Mouse (Mus musculus): ENCODE measurements around the gene Rnf224. TPM values are rescaled to one million over a fixed set of nuclear protein-coding genes. Genes with fewer than 3 reads are reported as not detected.

Rnf224 gene
- total and polyA plus RNA-seq, 3 experiments: not detected

GRCm38 (mm10) chr2:25272515-25272914 is 35.9 kb upstream of the Rnf224 start:
- no peak overlapping the region for H3K27ac ChIP-seq (ENCODE audit: insufficient read depth, low read depth)
- H3K9me3 ChIP-seq (replicated peaks; ENCODE audit: low read length): no peaks in the 10 kb centered on the region
- dilution Hi-C loops (cut with MboI; ENCODE audit: extremely low pct_ligation_motif_present, extremely low pct_unique_long_range_greater_than_20kb, low sequenced_read_pairs) (no loop called here), in situ Hi-C loops (cut with MboI; ENCODE audit: low pct_ligation_motif_present, low pct_unique_long_range_greater_than_20kb, low sequenced_read_pairs) (loop anchor here (10.0 kb wide), 1 partner anchor 62 kb away; the partner anchor contains the start of gene Man1b1)
- H3K36me3 ChIP-seq (replicated peaks in 1 of 2; ENCODE audit: control insufficient read depth in 1 of 2, insufficient read depth in 1 of 2, low read length in 1 of 2): peaks cover 37 to 75% of the 10 kb centered on the region in 2 experiments
- TF ChIP-seq MAZ (IDR thresholded peaks at IDR 0.05; ENCODE audit: low read depth, low read length): no peak
- TF ChIP-seq USF1 (IDR thresholded peaks at IDR 0.05; ENCODE audit: low read depth, low read length): no peak
- no peak for TF ChIP-seq RAD21 (IDR thresholded peaks at IDR 0.05; ENCODE audit: low read depth, low read length)
- peak overlapping the region; percentile 39; the same call in 1 of the 2 replicates for H3K4me2 ChIP-seq (ENCODE audit: insufficient read depth, low read depth, poor library complexity, severe bottlenecking)
- H3K27me3 ChIP-seq (replicated peaks): no peaks in the 10 kb centered on the region
- peak overlapping the region; percentile 79 to 97 (median 91) for H3K4me3 ChIP-seq (replicated peaks in 1 of 3; ENCODE audit: low read depth in 2 of 3, low read length in 2 of 3, poor library complexity in 1 of 3)
- peak overlapping the region; percentile 68 for H3K9ac ChIP-seq (ENCODE audit: insufficient read depth, low read depth)
- peaks cover 6 to 47% of the 10 kb centered on the region in 2 experiments; a peak in 3 of 4 replicates for H3K4me1 ChIP-seq (ENCODE audit: control insufficient read depth in 1 of 2, insufficient read depth in 2 of 2)
- H3K79me2 ChIP-seq (replicated peaks; ENCODE audit: control insufficient read depth, extremely low read depth, insufficient read depth, poor library complexity, severe bottlenecking): peaks cover 19% of the 10 kb centered on the region
- DNase-seq (ENCODE audit: extremely low read depth): no peak

DNA sequence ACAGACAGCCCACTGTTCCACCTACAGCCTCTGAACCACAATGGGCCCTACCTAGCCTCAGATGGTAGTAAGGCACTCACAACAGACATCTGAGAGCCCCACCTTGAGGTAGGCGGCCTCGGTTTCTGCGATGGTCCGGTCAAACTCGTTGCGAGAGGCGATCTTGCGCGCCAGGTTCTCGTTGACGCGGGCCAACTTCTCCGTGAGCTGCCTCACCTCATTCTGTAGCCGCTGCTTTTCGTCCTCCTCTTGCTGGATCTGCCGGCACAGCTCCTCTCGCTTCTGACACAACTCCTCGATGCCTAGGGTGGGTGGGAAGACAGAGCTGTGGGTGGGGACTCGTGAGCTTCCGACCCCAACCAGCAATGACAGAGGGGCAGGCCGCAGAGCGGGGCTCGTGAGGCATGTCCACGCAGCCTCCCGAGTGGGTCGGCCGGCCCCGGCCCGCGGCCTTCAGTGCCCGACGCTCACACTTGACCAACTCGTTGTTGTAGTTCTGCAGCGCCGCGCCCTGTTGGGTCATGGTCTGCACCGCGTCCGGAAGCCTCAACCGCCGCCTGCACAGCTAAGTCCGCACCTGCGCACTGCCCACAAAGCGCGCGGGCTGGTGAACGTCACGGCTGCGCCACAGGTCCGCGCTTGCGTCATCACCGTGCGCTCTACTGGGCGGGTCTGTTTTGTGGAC is 35.4 kb upstream of the Rnf224 start, which contains the start of the genes Ssna1 and Anapc2:
Ssna1 (minus strand) TSS at position 612 of the 685 bp plus-strand sequence.
Anapc2 (plus strand) TSS at position 652 of the 685 bp plus-strand sequence.
- Histone ChIP-seq H3K4me2 (ENCODE audit: insufficient read depth, low read depth, poor library complexity, severe bottlenecking) (peak within 1 kb of the TSS; percentile 48), H3K9ac (ENCODE audit: insufficient read depth, low read depth) (peak within 1 kb of the TSS; percentile 80), H3K4me1 (ENCODE audit: control insufficient read depth in 1 of 2, insufficient read depth in 2 of 2) (peaks cover 12 to 52% of the 10 kb centered on the region in 2 experiments), H3K27ac (ENCODE audit: insufficient read depth, low read depth) (peak within 1 kb of the TSS; percentile 38; the same call in 1 of the 2 replicates), H3K9me3 (replicated peaks; ENCODE audit: low read length) (no peaks in the 10 kb centered on the region), H3K36me3 (replicated peaks in 1 of 2; ENCODE audit: control insufficient read depth in 1 of 2, insufficient read depth in 1 of 2, low read length in 1 of 2) (peaks cover 33 to 76% of the 10 kb centered on the region in 2 experiments), H3K4me3 (replicated peaks in 1 of 3; ENCODE audit: low read depth in 2 of 3, low read length in 2 of 3, poor library complexity in 1 of 3) (peak within 1 kb of the TSS; percentile 79 to 97 (median 91)), H3K79me2 (replicated peaks; ENCODE audit: control insufficient read depth, extremely low read depth, insufficient read depth, poor library complexity, severe bottlenecking) (peaks cover 19% of the 10 kb centered on the region), H3K27me3 (replicated peaks) (no peaks in the 10 kb centered on the region)
- dilution Hi-C loops (cut with MboI; ENCODE audit: extremely low pct_ligation_motif_present, extremely low pct_unique_long_range_greater_than_20kb, low sequenced_read_pairs) (no loop called here), in situ Hi-C loops (cut with MboI; ENCODE audit: low pct_ligation_motif_present, low pct_unique_long_range_greater_than_20kb, low sequenced_read_pairs) (loop anchor here (10.0 kb wide), 1 partner anchor 63 kb away; the partner anchor contains the start of gene Man1b1)
- DNase-seq (ENCODE audit: extremely low read depth): peak; percentile 95
- peak; percentile 32; the same call in 1 of the 2 replicates for TF ChIP-seq BHLHE40 (IDR thresholded peaks at IDR 0.05; ENCODE audit: low read depth, low read length)
- TF ChIP-seq KAT2A (IDR thresholded peaks at IDR 0.05; ENCODE audit: insufficient replicate concordance, low read length): peak; percentile 66; the same call in 1 of the 2 replicates
- TF ChIP-seq ZC3H11A (IDR thresholded peaks at IDR 0.05; ENCODE audit: low read depth, low read length): no peak
- no peak for TF ChIP-seq USF1 (IDR thresholded peaks at IDR 0.05; ENCODE audit: low read depth, low read length)
- TF ChIP-seq USF2 (conservative IDR thresholded peaks at IDR 0.05; ENCODE audit: low read depth, low read length): no peak
- TF ChIP-seq IRF4 (IDR thresholded peaks at IDR 0.05; ENCODE audit: low read depth, low read length): no peak
- TF ChIP-seq MAFK (IDR thresholded peaks at IDR 0.05; ENCODE audit: insufficient replicate concordance, low read length): no peak
- peak; percentile 39 for TF ChIP-seq SMC3 (IDR thresholded peaks at IDR 0.05; ENCODE audit: low read depth, low read length)
- peak; percentile 80 for TF ChIP-seq TCF12 (IDR thresholded peaks at IDR 0.05; ENCODE audit: low read depth, low read length)
- TF ChIP-seq POLR2AphosphoS2 (IDR thresholded peaks at IDR 0.05; ENCODE audit: low read depth, low read length): peak; percentile 53; the same call in 1 of the 2 replicates
- peak; percentile 32; the same call in 1 of the 2 replicates for TF ChIP-seq MYC (IDR thresholded peaks at IDR 0.05; ENCODE audit: low read depth, low read length)
- TF ChIP-seq RAD21 (IDR thresholded peaks at IDR 0.05; ENCODE audit: low read depth, low read length): peak; percentile 36
- no peak for TF ChIP-seq MEF2A (IDR thresholded peaks at IDR 0.05; ENCODE audit: borderline replicate concordance, low read depth, low read length)
- 0 out of 2 replicates have a peak, but pooled peaks have one; percentile 27 for TF ChIP-seq ZMIZ1 (IDR thresholded peaks at IDR 0.05; ENCODE audit: low read depth, low read length)
- TF ChIP-seq NELFE (IDR thresholded peaks at IDR 0.05; ENCODE audit: low read depth, low read length): peak; percentile 73
- TF ChIP-seq ZKSCAN1 (IDR thresholded peaks at IDR 0.05; ENCODE audit: borderline replicate concordance, low read depth, low read length): no peak
- peak; percentile 90 for TF ChIP-seq NRF1 (IDR thresholded peaks at IDR 0.05; ENCODE audit: low read depth, low read length)
- TF ChIP-seq ELF1 (IDR thresholded peaks at IDR 0.05; ENCODE audit: low read depth, low read length): peak; percentile 86
- no peak for TF ChIP-seq EP300 (IDR thresholded peaks at IDR 0.05; ENCODE audit: low read length)
- peak; percentile 84 for TF ChIP-seq POLR2A (IDR thresholded peaks at IDR 0.05; ENCODE audit: low read depth, low read length)
- peak in 1 of 2 experiments; percentile 58; a peak in 2 of 4 replicates for TF ChIP-seq CTCF (conservative IDR thresholded peaks at IDR 0.05 in 1 of 2, IDR thresholded peaks at IDR 0.05 in 1 of 2; ENCODE audit: low read depth in 2 of 2, low read length in 2 of 2)
- no peak for TF ChIP-seq JUND (conservative IDR thresholded peaks at IDR 0.05; ENCODE audit: low read depth, low read length)
- peak; percentile 80 for TF ChIP-seq MXI1 (IDR thresholded peaks at IDR 0.05; ENCODE audit: low read depth, low read length)
- peak; percentile 87 for TF ChIP-seq HCFC1 (IDR thresholded peaks at IDR 0.05; ENCODE audit: low read depth, low read length)
- peak; percentile 92 for TF ChIP-seq SIN3A (IDR thresholded peaks at IDR 0.05; ENCODE audit: low read length)
- no peak for TF ChIP-seq CHD2 (IDR thresholded peaks at IDR 0.05; ENCODE audit: low read length)
- TF ChIP-seq ETS1 (conservative IDR thresholded peaks at IDR 0.05; ENCODE audit: low read depth, low read length): 0 out of 2 replicates have a peak, but pooled peaks have one; percentile 5
- 0 out of 2 replicates have a peak, but pooled peaks have one; percentile 48 for TF ChIP-seq MAX (IDR thresholded peaks at IDR 0.05; ENCODE audit: low read length)
- TF ChIP-seq UBTF (IDR thresholded peaks at IDR 0.05; ENCODE audit: low read depth, low read length): 0 out of 2 replicates have a peak, but pooled peaks have one; percentile 40

Data from CH12.LX (cell line).